Mouse (Mus musculus): ENCODE measurements around the gene Ldb3. TPM values are rescaled to one million over a fixed set of nuclear protein-coding genes. Genes with fewer than 3 reads are reported as not detected.

Gene Ldb3
- polyA plus RNA-seq, 1 experiment from 2014 or later: 6.0 TPM

DNA sequence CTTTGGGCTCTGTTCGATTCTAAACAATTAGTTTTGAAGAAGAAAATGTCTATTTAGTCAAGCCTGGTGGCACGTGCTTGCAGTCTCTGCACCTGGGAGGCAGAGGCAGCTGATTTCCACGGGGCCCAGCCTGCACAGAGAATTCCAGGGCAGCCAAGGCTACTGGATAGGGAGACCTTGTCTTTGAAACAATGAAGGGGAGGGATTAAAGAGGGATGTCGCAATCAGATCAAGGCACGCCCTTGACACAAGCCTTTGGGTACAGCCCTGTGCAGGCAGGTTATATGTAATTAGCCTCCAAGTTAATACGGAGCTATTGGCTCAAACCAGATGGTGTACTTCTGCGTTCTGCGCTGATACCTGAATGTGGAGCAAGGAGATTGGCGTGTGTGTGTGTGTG, 30.3 kb upstream of the Ldb3 start:
- WGBS (ENCODE audit: insufficient replicate concordance): 28% methylated on average over 9 of the region's 9 CpGs
- ATAC-seq (ENCODE audit: low read depth): no peak
- no peak overlapping the region for H3K4me2 ChIP-seq (ENCODE audit: low read depth, low read length)

DNA sequence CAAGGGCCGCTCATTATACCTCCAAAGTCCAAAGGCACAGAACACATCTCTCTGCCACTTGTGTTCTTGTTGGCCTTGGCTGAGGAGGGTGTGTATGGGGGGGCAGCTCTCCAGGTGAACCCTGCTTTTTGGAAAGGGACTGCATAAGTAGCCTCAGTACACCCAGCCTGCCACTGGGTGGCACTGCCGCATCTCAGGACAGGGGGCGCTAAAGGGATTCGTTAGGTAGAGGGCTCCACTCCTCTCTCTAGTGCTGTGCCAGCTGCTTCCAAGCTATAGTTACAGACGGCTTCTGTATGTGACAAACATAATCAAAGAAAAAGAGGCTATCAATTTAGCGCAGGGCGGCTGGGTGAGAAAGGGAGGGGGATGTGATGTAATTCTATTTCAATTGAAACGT, 28.3 kb upstream of the Ldb3 start:
- Histone ChIP-seq H3K4me1 (ENCODE audit: control insufficient read depth, low read depth, low read length) (peaks cover 18% of the 10 kb centered on the region), H3K4me2 (ENCODE audit: low read depth, low read length) (no peak overlapping the region), H3K9ac (ENCODE audit: low read depth, low read length) (no peak overlapping the region), H3K27ac (ENCODE audit: low read length) (no peak overlapping the region), H3K27me3 (ENCODE audit: control insufficient read depth, insufficient read depth, low read depth, low read length) (peaks cover 4% of the 10 kb centered on the region), H3K9me3 (replicated peaks; ENCODE audit: control insufficient read depth, low read length) (no peaks in the 10 kb centered on the region), H3K36me3 (ENCODE audit: control insufficient read depth, insufficient read depth) (no peaks in the 10 kb centered on the region), H3K4me3 (ENCODE audit: low read depth, low read length) (no peak overlapping the region)
- peak; percentile 45 for ATAC-seq (ENCODE audit: low read depth)
- 1% methylated on average over 8 of the region's 8 CpGs for WGBS (ENCODE audit: insufficient replicate concordance)

More for the DNA sequence above, 30.3 kb upstream of the Ldb3 start:
- peaks cover 33% of the 10 kb centered on the region for H3K4me1 ChIP-seq (ENCODE audit: control insufficient read depth, low read depth, low read length)
- no peaks in the 10 kb centered on the region for H3K9me3 ChIP-seq (replicated peaks; ENCODE audit: control insufficient read depth, low read length)
- no peak overlapping the region for H3K4me3 ChIP-seq (ENCODE audit: low read depth, low read length)
- H3K27me3 ChIP-seq (ENCODE audit: control insufficient read depth, insufficient read depth, low read depth, low read length): peaks cover 4% of the 10 kb centered on the region
- no peaks in the 10 kb centered on the region for H3K36me3 ChIP-seq (ENCODE audit: control insufficient read depth, insufficient read depth)
- H3K9ac ChIP-seq (ENCODE audit: low read depth, low read length): no peak overlapping the region
- no peak overlapping the region for H3K27ac ChIP-seq (ENCODE audit: low read length)

DNA sequence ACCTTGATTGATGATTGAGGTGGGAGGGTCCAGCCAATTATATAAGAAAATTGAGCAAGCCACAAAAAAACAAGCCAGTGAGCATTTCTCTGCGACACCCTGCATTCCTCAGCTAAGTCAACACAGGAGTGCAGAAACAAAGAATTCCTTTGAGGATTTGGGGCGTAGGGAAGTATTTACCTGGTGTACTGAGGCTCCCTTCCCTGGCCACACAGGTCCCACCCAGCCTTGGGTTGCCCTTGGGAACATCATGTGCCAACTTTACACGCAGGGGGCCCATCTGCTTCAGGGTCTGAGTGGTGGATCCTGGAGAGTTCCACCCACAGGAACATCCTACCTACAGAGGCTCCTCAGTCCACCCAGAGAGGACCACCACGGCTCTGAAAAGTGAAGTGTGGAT, 27.1 kb upstream of the Ldb3 start:
- no peaks in the 10 kb centered on the region for H3K36me3 ChIP-seq (ENCODE audit: control insufficient read depth, insufficient read depth)
- H3K4me3 ChIP-seq (ENCODE audit: low read depth, low read length): no peak overlapping the region
- H3K4me1 ChIP-seq (ENCODE audit: control insufficient read depth, low read depth, low read length): peaks cover 8% of the 10 kb centered on the region
- H3K9ac ChIP-seq (ENCODE audit: low read depth, low read length): no peak overlapping the region
- H3K27me3 ChIP-seq (ENCODE audit: control insufficient read depth, insufficient read depth, low read depth, low read length): peaks cover 4% of the 10 kb centered on the region
- H3K27ac ChIP-seq (ENCODE audit: low read length): no peak overlapping the region
- no peaks in the 10 kb centered on the region for H3K9me3 ChIP-seq (replicated peaks; ENCODE audit: control insufficient read depth, low read length)
- ATAC-seq (ENCODE audit: low read depth): no peak
- 67% methylated on average over 4 of the region's 4 CpGs for WGBS (ENCODE audit: insufficient replicate concordance)
- H3K4me2 ChIP-seq (ENCODE audit: low read depth, low read length): peak overlapping the region; percentile 59; the same call in 1 of the 2 replicates

DNA sequence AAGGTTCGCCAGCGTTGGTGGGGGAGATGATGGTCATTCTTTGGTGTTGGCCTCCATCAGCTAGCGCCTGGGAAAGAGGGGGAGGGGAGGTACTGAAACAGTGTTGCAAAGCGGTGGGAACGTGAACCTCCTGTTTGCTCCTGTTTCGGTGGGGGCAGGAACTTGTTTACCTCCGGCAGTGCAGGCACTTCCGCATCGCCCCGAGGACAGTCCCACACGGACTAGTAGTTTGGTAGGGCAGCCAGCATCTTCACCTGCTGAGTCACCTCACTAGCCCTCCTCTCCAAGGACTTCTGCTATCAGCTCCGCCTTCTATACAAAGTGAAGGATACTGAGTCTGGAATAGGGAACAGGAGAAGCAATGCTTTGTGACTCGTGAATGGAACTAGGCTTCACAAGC, 26.6 kb upstream of the Ldb3 start:
- no peak overlapping the region for H3K9ac ChIP-seq (ENCODE audit: low read depth, low read length)
- H3K27me3 ChIP-seq (ENCODE audit: control insufficient read depth, insufficient read depth, low read depth, low read length): peaks cover 4% of the 10 kb centered on the region
- 2% methylated on average over 13 of the region's 13 CpGs for WGBS (ENCODE audit: insufficient replicate concordance)
- peak overlapping the region; percentile 46 for H3K4me3 ChIP-seq (ENCODE audit: low read depth, low read length)
- H3K27ac ChIP-seq (ENCODE audit: low read length): no peak overlapping the region
- peak overlapping the region; percentile 59 for H3K4me2 ChIP-seq (ENCODE audit: low read depth, low read length)
- ATAC-seq (ENCODE audit: low read depth): peak; percentile 59
- H3K9me3 ChIP-seq (replicated peaks; ENCODE audit: control insufficient read depth, low read length): no peaks in the 10 kb centered on the region
- H3K36me3 ChIP-seq (ENCODE audit: control insufficient read depth, insufficient read depth): no peaks in the 10 kb centered on the region
- H3K4me1 ChIP-seq (ENCODE audit: control insufficient read depth, low read depth, low read length): peaks cover 7% of the 10 kb centered on the region

DNA sequence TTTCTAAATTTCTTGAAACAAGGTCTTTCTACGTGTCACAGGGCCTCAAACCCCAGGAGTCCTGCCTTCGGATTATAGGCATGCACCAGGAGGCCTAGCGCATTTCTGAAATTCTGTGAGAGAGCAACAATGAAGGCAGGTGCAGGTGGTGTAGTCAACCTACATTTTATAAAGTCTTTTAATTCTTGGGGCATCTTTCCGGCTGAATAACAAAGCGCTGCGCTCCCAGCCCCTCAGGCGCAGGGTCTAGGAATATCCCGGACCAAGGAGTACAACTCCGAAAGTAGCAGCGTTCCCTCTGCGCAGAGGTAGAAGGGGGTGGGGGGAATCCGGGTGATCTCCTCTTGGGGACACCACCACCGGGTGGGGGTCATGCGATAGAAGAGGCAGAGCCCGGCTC, 26.1 kb upstream of the Ldb3 start:
- Histone ChIP-seq H3K9ac (ENCODE audit: low read depth, low read length) (no peak overlapping the region), H3K4me3 (ENCODE audit: low read depth, low read length) (peak overlapping the region; percentile 46), H3K27ac (ENCODE audit: low read length) (no peak overlapping the region), H3K4me2 (ENCODE audit: low read depth, low read length) (peak overlapping the region; percentile 59), H3K27me3 (ENCODE audit: control insufficient read depth, insufficient read depth, low read depth, low read length) (peaks cover 4% of the 10 kb centered on the region), H3K36me3 (ENCODE audit: control insufficient read depth, insufficient read depth) (no peaks in the 10 kb centered on the region), H3K9me3 (replicated peaks; ENCODE audit: control insufficient read depth, low read length) (no peaks in the 10 kb centered on the region), H3K4me1 (ENCODE audit: control insufficient read depth, low read depth, low read length) (peaks cover 7% of the 10 kb centered on the region)
- 28% methylated on average over 15 of the region's 15 CpGs for WGBS (ENCODE audit: insufficient replicate concordance)
- ATAC-seq (ENCODE audit: low read depth): no peak

DNA sequence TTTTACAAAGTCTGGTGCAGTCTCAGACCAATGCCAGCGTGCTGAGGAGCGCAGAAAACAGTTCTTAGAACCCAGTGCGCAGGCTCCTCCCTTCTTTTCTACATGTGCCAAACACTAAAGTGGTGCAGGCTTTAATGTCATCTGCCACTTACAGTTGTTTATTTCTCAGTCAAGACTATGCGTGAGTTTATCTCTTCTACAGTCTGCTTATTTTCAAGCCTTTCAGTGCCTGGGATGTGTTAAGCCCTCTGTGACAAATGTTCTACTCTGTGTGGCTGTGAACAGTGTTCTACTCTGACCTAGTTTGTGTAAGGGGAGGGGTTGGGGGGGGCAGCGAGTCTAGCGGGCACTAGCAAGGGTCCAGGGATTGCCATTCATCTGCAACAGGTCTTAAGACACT, 25.0 kb upstream of the Ldb3 start:
- Histone ChIP-seq H3K27ac (ENCODE audit: low read length) (no peak overlapping the region), H3K4me3 (ENCODE audit: low read depth, low read length) (no peak overlapping the region), H3K9me3 (replicated peaks; ENCODE audit: control insufficient read depth, low read length) (no peaks in the 10 kb centered on the region), H3K9ac (ENCODE audit: low read depth, low read length) (no peak overlapping the region), H3K27me3 (ENCODE audit: control insufficient read depth, insufficient read depth, low read depth, low read length) (peaks cover 7% of the 10 kb centered on the region), H3K36me3 (ENCODE audit: control insufficient read depth, insufficient read depth) (no peaks in the 10 kb centered on the region), H3K4me2 (ENCODE audit: low read depth, low read length) (no peak overlapping the region), H3K4me1 (ENCODE audit: control insufficient read depth, low read depth, low read length) (peaks cover 7% of the 10 kb centered on the region)
- WGBS (ENCODE audit: insufficient replicate concordance): 56% methylated on average over 6 of the region's 6 CpGs
- no peak for ATAC-seq (ENCODE audit: low read depth)

DNA sequence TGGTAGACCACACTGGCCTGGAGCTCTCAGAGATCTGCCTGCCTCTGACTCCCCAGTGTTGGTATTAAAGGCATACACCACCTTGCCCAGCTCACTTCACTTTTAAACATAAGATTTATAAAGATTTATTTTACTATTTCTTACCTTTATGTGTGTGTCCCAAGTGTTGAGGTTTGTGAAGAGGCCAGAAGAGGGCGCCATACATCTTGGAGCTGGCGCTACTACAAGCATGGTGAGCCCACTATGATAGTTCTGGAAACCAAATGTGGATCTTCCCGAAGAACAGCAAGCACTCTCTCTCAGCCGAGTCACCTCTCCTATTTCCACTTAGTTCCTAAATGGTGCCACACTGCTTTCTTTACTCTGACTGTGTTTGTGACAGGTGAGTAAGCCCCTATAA, 23.7 kb upstream of the Ldb3 start:
- Histone ChIP-seq H3K36me3 (ENCODE audit: control insufficient read depth, insufficient read depth) (no peaks in the 10 kb centered on the region), H3K27ac (ENCODE audit: low read length) (no peak overlapping the region), H3K27me3 (ENCODE audit: control insufficient read depth, insufficient read depth, low read depth, low read length) (peaks cover 7% of the 10 kb centered on the region), H3K4me3 (ENCODE audit: low read depth, low read length) (no peak overlapping the region), H3K9me3 (replicated peaks; ENCODE audit: control insufficient read depth, low read length) (no peaks in the 10 kb centered on the region), H3K4me1 (ENCODE audit: control insufficient read depth, low read depth, low read length) (peaks cover 7% of the 10 kb centered on the region), H3K4me2 (ENCODE audit: low read depth, low read length) (no peak overlapping the region), H3K9ac (ENCODE audit: low read depth, low read length) (no peak overlapping the region)
- 25% methylated on average over 4 of the region's 4 CpGs for WGBS (ENCODE audit: insufficient replicate concordance)
- ATAC-seq (ENCODE audit: low read depth): no peak

DNA sequence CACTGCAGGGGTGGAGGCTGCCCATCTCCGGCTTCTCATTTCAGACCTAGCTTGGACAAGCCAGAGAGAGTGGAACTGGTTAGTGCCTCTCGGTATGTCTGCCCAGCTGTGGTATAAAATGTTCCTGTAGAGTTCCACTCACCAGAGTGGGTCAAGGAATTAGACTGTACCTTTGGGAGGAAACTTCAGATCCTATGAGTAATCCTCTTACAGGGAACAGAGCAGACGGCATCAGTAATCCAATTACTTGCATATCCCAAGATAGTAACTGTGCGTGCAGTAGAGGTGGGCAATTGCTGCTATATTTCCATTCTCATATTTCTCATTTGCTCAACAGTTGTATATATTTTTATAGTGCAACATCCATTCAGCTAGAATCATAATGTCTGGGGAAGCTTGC, 23.1 kb upstream of the Ldb3 start:
- Histone ChIP-seq H3K27me3 (ENCODE audit: control insufficient read depth, insufficient read depth, low read depth, low read length) (peaks cover 7% of the 10 kb centered on the region), H3K4me2 (ENCODE audit: low read depth, low read length) (no peak overlapping the region), H3K4me3 (ENCODE audit: low read depth, low read length) (no peak overlapping the region), H3K36me3 (ENCODE audit: control insufficient read depth, insufficient read depth) (no peaks in the 10 kb centered on the region), H3K9ac (ENCODE audit: low read depth, low read length) (no peak overlapping the region), H3K27ac (ENCODE audit: low read length) (no peak overlapping the region), H3K4me1 (ENCODE audit: control insufficient read depth, low read depth, low read length) (peaks cover 7% of the 10 kb centered on the region), H3K9me3 (replicated peaks; ENCODE audit: control insufficient read depth, low read length) (no peaks in the 10 kb centered on the region)
- 74% methylated on average over 4 of the region's 4 CpGs for WGBS (ENCODE audit: insufficient replicate concordance)
- ATAC-seq (ENCODE audit: low read depth): no peak

DNA sequence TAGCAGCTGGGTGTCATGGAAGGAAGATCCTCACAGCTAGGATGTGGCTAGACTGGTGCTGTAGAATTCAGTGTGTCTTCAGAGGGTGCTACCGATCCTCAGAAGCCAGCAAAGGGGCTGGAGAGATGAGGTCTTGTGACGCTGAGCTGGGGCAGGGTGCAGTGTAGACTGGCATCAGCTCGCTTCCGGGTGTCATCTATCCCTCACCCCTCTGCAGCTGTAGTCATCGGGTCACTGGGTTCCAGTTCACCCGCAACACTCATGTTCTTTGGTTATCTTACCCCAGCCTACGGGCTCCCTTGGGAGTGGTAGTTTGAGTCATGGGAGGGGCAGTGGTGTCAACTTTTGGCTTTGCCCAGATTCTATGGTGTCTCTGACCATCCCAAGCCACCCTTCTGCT, 13.4 kb upstream of the Ldb3 start:
- H3K36me3 ChIP-seq (ENCODE audit: control insufficient read depth, insufficient read depth): no peaks in the 10 kb centered on the region
- no peak overlapping the region for H3K9ac ChIP-seq (ENCODE audit: low read depth, low read length)
- no peak overlapping the region for H3K27ac ChIP-seq (ENCODE audit: low read length)
- ATAC-seq (ENCODE audit: low read depth): no peak
- 68% methylated on average over 7 of the region's 7 CpGs for WGBS (ENCODE audit: insufficient replicate concordance)
- no peak overlapping the region for H3K4me2 ChIP-seq (ENCODE audit: low read depth, low read length)
- no peaks in the 10 kb centered on the region for H3K4me1 ChIP-seq (ENCODE audit: control insufficient read depth, low read depth, low read length)
- no peak overlapping the region for H3K4me3 ChIP-seq (ENCODE audit: low read depth, low read length)
- no peaks in the 10 kb centered on the region for H3K9me3 ChIP-seq (replicated peaks; ENCODE audit: control insufficient read depth, low read length)
- no peaks in the 10 kb centered on the region for H3K27me3 ChIP-seq (ENCODE audit: control insufficient read depth, insufficient read depth, low read depth, low read length)

DNA sequence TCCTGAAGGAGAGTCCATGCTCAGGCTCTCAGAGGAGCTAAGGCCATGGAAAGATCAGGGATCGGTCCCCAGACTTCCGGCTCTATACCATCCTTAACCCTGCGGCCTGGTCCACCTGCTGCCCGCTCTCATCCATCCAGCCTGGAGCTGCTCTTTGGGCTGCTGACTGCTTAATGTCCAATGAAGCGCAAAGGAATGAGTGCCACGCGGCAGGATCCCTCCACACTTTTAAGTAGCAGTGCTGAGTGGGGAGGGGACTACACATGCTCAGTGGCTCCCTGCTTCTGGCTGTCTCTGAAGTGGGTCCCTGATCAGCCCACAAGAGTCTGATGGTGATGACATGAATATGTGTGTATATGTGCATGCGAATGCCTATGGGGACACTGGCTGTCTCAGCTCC, 11.5 kb upstream of the Ldb3 start, which contains the start of gene Opn4:
Gene Opn4, minus strand, starts transcription at position 202 of the 400 bp plus-strand sequence.
- Histone ChIP-seq H3K4me1 (ENCODE audit: control insufficient read depth, low read depth, low read length) (no peaks in the 10 kb centered on the region), H3K9ac (ENCODE audit: low read depth, low read length) (no peak within 1 kb of the TSS), H3K4me2 (ENCODE audit: low read depth, low read length) (no peak within 1 kb of the TSS), H3K36me3 (ENCODE audit: control insufficient read depth, insufficient read depth) (no peaks in the 10 kb centered on the region), H3K9me3 (replicated peaks; ENCODE audit: control insufficient read depth, low read length) (no peaks in the 10 kb centered on the region), H3K27me3 (ENCODE audit: control insufficient read depth, insufficient read depth, low read depth, low read length) (no peaks in the 10 kb centered on the region), H3K4me3 (ENCODE audit: low read depth, low read length) (no peak within 1 kb of the TSS), H3K27ac (ENCODE audit: low read length) (no peak within 1 kb of the TSS)
- WGBS (ENCODE audit: insufficient replicate concordance): 79% methylated on average over 8 of the region's 8 CpGs
- no peak for ATAC-seq (ENCODE audit: low read depth)

Data from liver, embryonic 16.5 days (tissue).